Mouse (Mus musculus) MEL (cell line): Measurements from ENCODE around the gene Slc6a20b. TPM values are rescaled to one million over a fixed set of nuclear protein-coding genes. Genes with fewer than 3 reads are reported as not detected.

Source experiments
- DNase-seq: peaks from one replicate; pipeline ENCODE4 v3.0.0; 2011; ENCODE audit warnings: low read depth, low spot score
- H3K27ac ChIP-seq: 2 replicates; pipeline ENCODE4 v1.5.1; 2012; ENCODE audit warnings: low read depth, mild to moderate bottlenecking, control low read depth, low read length, moderate library complexity; ENCODE audit not compliant: control insufficient read depth
- H3K27me3 ChIP-seq, 2 experiments: fragments of 150-350 bp in 1 of 2; sonication (generic) in 1 of 2; 2 replicates each; pipeline ENCODE4 v1.6.1; 2012; ENCODE audit warnings: low read length in 2 of 2, mild to moderate bottlenecking in 2 of 2, improper control_type of control experiment in 1 of 2, moderate library complexity in 1 of 2; ENCODE audit not compliant: insufficient read depth in 2 of 2, control insufficient read depth in 1 of 2
- H3K36me3 ChIP-seq, 2 experiments: 2 replicates each; pipeline ENCODE4 v1.6.1; 2012 to 2014; ENCODE audit warnings: low read length in 2 of 2, improper control_type of control experiment in 1 of 2, inconsistent platforms in 1 of 2, mild to moderate bottlenecking in 1 of 2; ENCODE audit not compliant: insufficient read depth in 2 of 2, control insufficient read depth in 1 of 2
- H3K4me1 ChIP-seq, 2 experiments: fragments of 150-350 bp in 1 of 2; sonication (generic) in 1 of 2; 2 replicates each; pipeline ENCODE4 v1.6.1; 2012; ENCODE audit warnings: low read length in 2 of 2, improper control_type of control experiment in 1 of 2, mild to moderate bottlenecking in 1 of 2; ENCODE audit not compliant: insufficient read depth in 2 of 2, control insufficient read depth in 1 of 2
- H3K4me3 ChIP-seq, 2 experiments: fragments of 150-350 bp in 1 of 2; sonication (generic) in 1 of 2; 2 replicates each; pipeline ENCODE4 v1.5.1; 2012; ENCODE audit warnings: low read depth in 2 of 2, low read length in 2 of 2, mild to moderate bottlenecking in 2 of 2, moderate library complexity in 2 of 2, control low read depth in 1 of 2, improper control_type of control experiment in 1 of 2; ENCODE audit not compliant: control insufficient read depth in 1 of 2, insufficient read depth in 1 of 2
- H3K79me2 ChIP-seq: 2 replicates; pipeline ENCODE4 v1.6.1; 2012; ENCODE audit warnings: mild to moderate bottlenecking, low read length, moderate library complexity; ENCODE audit not compliant: control insufficient read depth, poor library complexity, insufficient read depth
- H3K9ac ChIP-seq: 2 replicates; pipeline ENCODE4 v1.6.1; 2012; ENCODE audit warnings: low read depth, mild to moderate bottlenecking, control low read depth, low read length, moderate library complexity; ENCODE audit not compliant: control insufficient read depth, poor library complexity, severe bottlenecking
- H3K9me3 ChIP-seq: fragments of 150-350 bp; sonication (generic); replicated peaks from 2 replicates; pipeline ENCODE4 v1.6.1; 2012; ENCODE audit warnings: mild to moderate bottlenecking, low read length, improper control_type of control experiment, moderate library complexity; ENCODE audit not compliant: insufficient read depth
- BHLHE40 ChIP-seq: IDR thresholded peaks from 2 replicates; pipeline ENCODE4 v1.6.1; 2012; ENCODE audit warnings: low read depth, mild to moderate bottlenecking, inconsistent platforms, low read length, improper control_type of control experiment, borderline replicate concordance
- CHD2 ChIP-seq: IDR thresholded peaks from 2 replicates; pipeline ENCODE4 v1.6.1; 2011; ENCODE audit warnings: low read length, improper control_type of control experiment
- CTCF ChIP-seq, 3 experiments: IDR thresholded peaks in 2 of 3; conservative IDR thresholded peaks in 1 of 3; 2 replicates each; pipeline ENCODE4 v1.5.1; 2011 to 2012; ENCODE audit warnings: low read length in 3 of 3, low read depth in 2 of 3, mild to moderate bottlenecking in 2 of 3, improper control_type of control experiment in 1 of 3, inconsistent platforms in 1 of 3, mixed read lengths in 1 of 3, moderate library complexity in 1 of 3; ENCODE audit not compliant: control insufficient read depth in 1 of 3, insufficient read depth in 1 of 3, poor library complexity in 1 of 3, severe bottlenecking in 1 of 3
- E2F4 ChIP-seq: IDR thresholded peaks from 2 replicates; pipeline ENCODE4 v1.6.1; 2011; ENCODE audit warnings: low read depth, low read length, improper control_type of control experiment, borderline replicate concordance
- EP300 ChIP-seq, 2 experiments: IDR thresholded peaks; 2 replicates each; pipeline ENCODE4 v1.6.1; 2011; ENCODE audit warnings: improper control_type of control experiment in 2 of 2, low read length in 2 of 2, low read depth in 1 of 2, mild to moderate bottlenecking in 1 of 2
- GATA1 ChIP-seq: IDR thresholded peaks from 2 replicates; pipeline ENCODE4 v1.6.1; 2011; ENCODE audit warnings: low read depth, low read length, improper control_type of control experiment
- HCFC1 ChIP-seq: IDR thresholded peaks from 2 replicates; pipeline ENCODE4 v1.6.1; 2012; ENCODE audit warnings: low read depth, mild to moderate bottlenecking, inconsistent platforms, low read length, improper control_type of control experiment, moderate library complexity
- JUND ChIP-seq: IDR thresholded peaks from 2 replicates; pipeline ENCODE4 v1.6.1; 2011; ENCODE audit warnings: low read depth, mild to moderate bottlenecking, improper control_type of control experiment, low read length
- KAT2A ChIP-seq: conservative IDR thresholded peaks from 2 replicates; pipeline ENCODE4 v1.6.1; 2012; ENCODE audit warnings: low read depth, low read length, improper control_type of control experiment, inconsistent platforms
- MAX ChIP-seq: IDR thresholded peaks from 2 replicates; pipeline ENCODE4 v1.6.1; 2011; ENCODE audit warnings: low read length, improper control_type of control experiment
- MAZ ChIP-seq: IDR thresholded peaks from 2 replicates; pipeline ENCODE4 v1.6.1; 2012; ENCODE audit warnings: low read depth, mild to moderate bottlenecking, inconsistent platforms, low read length, improper control_type of control experiment
- MXI1 ChIP-seq: IDR thresholded peaks from 2 replicates; pipeline ENCODE4 v1.6.1; 2011; ENCODE audit warnings: mild to moderate bottlenecking, low read depth, low read length, improper control_type of control experiment
- MYB ChIP-seq: IDR thresholded peaks from 2 replicates; pipeline ENCODE4 v1.6.1; 2011; ENCODE audit warnings: mild to moderate bottlenecking, low read depth, low read length, improper control_type of control experiment
- MYC ChIP-seq: IDR thresholded peaks from 2 replicates; pipeline ENCODE4 v1.6.1; 2011; ENCODE audit warnings: low read depth, mild to moderate bottlenecking, low read length, improper control_type of control experiment, moderate library complexity
- NELFE ChIP-seq: IDR thresholded peaks from 2 replicates; pipeline ENCODE4 v1.6.1; 2011; ENCODE audit warnings: low read depth, low read length, improper control_type of control experiment
- POLR2A ChIP-seq, 2 experiments: IDR thresholded peaks; 2 replicates each; pipeline ENCODE4 v1.6.1; 2011 to 2012; ENCODE audit warnings: low read length in 2 of 2, mild to moderate bottlenecking in 2 of 2, control low read depth in 1 of 2, improper control_type of control experiment in 1 of 2, low read depth in 1 of 2, moderate library complexity in 1 of 2; ENCODE audit not compliant: control insufficient read depth in 1 of 2, insufficient read depth in 1 of 2, poor library complexity in 1 of 2
- POLR2AphosphoS2 ChIP-seq: IDR thresholded peaks from 2 replicates; pipeline ENCODE4 v1.6.1; 2011; ENCODE audit warnings: low read length, improper control_type of control experiment
- POLR2AphosphoS5 ChIP-seq: IDR thresholded peaks from 2 replicates; pipeline ENCODE4 v1.6.1; 2012; ENCODE audit warnings: low read depth, borderline replicate concordance, mild to moderate bottlenecking, inconsistent platforms, low read length, moderate library complexity, mixed read lengths
- RAD21 ChIP-seq: IDR thresholded peaks from 2 replicates; pipeline ENCODE4 v1.6.1; 2011; ENCODE audit warnings: mild to moderate bottlenecking, low read depth, low read length, improper control_type of control experiment
- RCOR1 ChIP-seq: IDR thresholded peaks from 2 replicates; pipeline ENCODE4 v1.6.1; 2012; ENCODE audit warnings: low read depth, mild to moderate bottlenecking, inconsistent platforms, low read length, improper control_type of control experiment
- SIN3A ChIP-seq: IDR thresholded peaks from 2 replicates; pipeline ENCODE4 v1.6.1; 2012; ENCODE audit warnings: low read length, improper control_type of control experiment, inconsistent platforms
- SMC3 ChIP-seq: IDR thresholded peaks from 2 replicates; pipeline ENCODE4 v1.6.1; 2011; ENCODE audit warnings: low read depth, low read length, improper control_type of control experiment
- TBP ChIP-seq: IDR thresholded peaks from 2 replicates; pipeline ENCODE4 v1.8.0; 2011; ENCODE audit warnings: low read depth, low read length, improper control_type of control experiment
- TCF12 ChIP-seq: IDR thresholded peaks from 2 replicates; pipeline ENCODE4 v1.6.1; 2014; ENCODE audit warnings: low read depth, mild to moderate bottlenecking, inconsistent platforms, low read length, improper control_type of control experiment, moderate library complexity
- USF1 ChIP-seq: IDR thresholded peaks from 2 replicates; pipeline ENCODE4 v1.6.1; 2014; ENCODE audit warnings: low read depth, mild to moderate bottlenecking, inconsistent platforms, low read length, improper control_type of control experiment, moderate library complexity
- USF2 ChIP-seq, 2 experiments: IDR thresholded peaks; 2 replicates each; pipeline ENCODE4 v1.6.1; 2011 to 2012; ENCODE audit warnings: improper control_type of control experiment in 2 of 2, low read length in 2 of 2, borderline replicate concordance in 1 of 2, inconsistent platforms in 1 of 2, low read depth in 1 of 2, mild to moderate bottlenecking in 1 of 2; ENCODE audit not compliant: insufficient read depth in 1 of 2
- ZKSCAN1 ChIP-seq: IDR thresholded peaks from 2 replicates; pipeline ENCODE4 v1.6.1; 2012; ENCODE audit warnings: low read depth, mild to moderate bottlenecking, inconsistent platforms, low read length, improper control_type of control experiment, moderate library complexity
- ZMIZ1 ChIP-seq: IDR thresholded peaks from 2 replicates; pipeline ENCODE4 v1.6.1; 2012; ENCODE audit warnings: low read depth, mild to moderate bottlenecking, inconsistent platforms, low read length, improper control_type of control experiment, moderate library complexity
- ZNF384 ChIP-seq: IDR thresholded peaks from 2 replicates; pipeline ENCODE4 v1.6.1; 2012; ENCODE audit warnings: low read depth, mild to moderate bottlenecking, inconsistent platforms, low read length, improper control_type of control experiment
- polyA plus RNA-seq, 2 experiments: library from polyadenylated mRNA; stranded (reverse) in 1 of 2; unstranded in 1 of 2; fragments of >175 nt in 1 of 2; fragments of >200 nt in 1 of 2; gene quantifications; 2 replicates each; pipeline versions ENCODE4 v1.2.1 to v1.2.4; 2012; ENCODE audit warnings: low replicate concordance in 2 of 2, low read depth in 1 of 2; ENCODE audit not compliant: insufficient read length in 2 of 2, insufficient read depth in 1 of 2, missing spikeins in 1 of 2
- total RNA-seq: library from RNA; depleted of rRNA; stranded (reverse); fragments of 300-350 nt; gene quantifications from 2 replicates; pipeline ENCODE4 v1.2.3, GENCODE M21; 2012

The Slc6a20b gene
- total and polyA plus RNA-seq, 3 experiments: 0.01 to 0.35 TPM; not detected in 1

- Histone ChIP-seq H3K4me3 (no peak overlapping the region), H3K27me3 (no peaks in the 10 kb centered on the region; a peak in 2 of 4 replicates), H3K9me3 (no peaks in the 10 kb centered on the region), H3K79me2 (no peaks in the 10 kb centered on the region), H3K4me1 (no peaks in the 10 kb centered on the region; a peak in 1 of 4 replicates), H3K36me3 (no peaks in the 10 kb centered on the region), H3K27ac (no peak overlapping the region), H3K9ac (no peak overlapping the region)
- DNase-seq: no peak
- TF ChIP-seq ZMIZ1 (no peak), RCOR1 (no peak), MAX (no peak), TBP (no peak), KAT2A (no peak), MYB (no peak), BHLHE40 (no peak), SMC3 (no peak), RAD21 (no peak), POLR2A (IDR thresholded peaks at IDR 0.05; ENCODE audit: control insufficient read depth in 1 of 2, insufficient read depth in 1 of 2, low read depth in 1 of 2, low read length in 2 of 2, poor library complexity in 1 of 2) (no peak), MXI1 (no peak), CHD2 (no peak), USF1 (no peak), USF2 (IDR thresholded peaks at IDR 0.05; ENCODE audit: borderline replicate concordance in 1 of 2, insufficient read depth in 1 of 2, low read depth in 1 of 2, low read length in 2 of 2) (no peak)
Measured at GRCm38 (mm10) chr9:123632993-123633392, 628 bp upstream of the Slc6a20b start.

- Histone ChIP-seq H3K4me1 (no peaks in the 10 kb centered on the region; a peak in 1 of 4 replicates), H3K79me2 (no peaks in the 10 kb centered on the region), H3K27ac (no peak overlapping the region), H3K9ac (no peak overlapping the region), H3K27me3 (no peaks in the 10 kb centered on the region; a peak in 2 of 4 replicates), H3K36me3 (no peaks in the 10 kb centered on the region), H3K9me3 (no peaks in the 10 kb centered on the region), H3K4me3 (no peak overlapping the region)
- TF ChIP-seq USF1 (no peak), ZKSCAN1 (no peak), CHD2 (no peak), ZNF384 (no peak), MAX (no peak), NELFE (no peak), MYB (no peak)
- no peak for DNase-seq
Measured at GRCm38 (mm10) chr9:123631666-123632065, 699 bp downstream of the Slc6a20b start.

- Histone ChIP-seq H3K4me3 (no peak overlapping the region), H3K79me2 (no peaks in the 10 kb centered on the region), H3K36me3 (no peaks in the 10 kb centered on the region), H3K9ac (no peak overlapping the region), H3K9me3 (no peaks in the 10 kb centered on the region), H3K27ac (no peak overlapping the region), H3K4me1 (no peaks in the 10 kb centered on the region; a peak in 1 of 4 replicates), H3K27me3 (no peaks in the 10 kb centered on the region)
- no peak for DNase-seq
- TF ChIP-seq POLR2AphosphoS5 (no peak), CTCF (IDR thresholded peaks at IDR 0.05 in 2 of 3, conservative IDR thresholded peaks at IDR 0.05 in 1 of 3; ENCODE audit: control insufficient read depth in 1 of 3, insufficient read depth in 1 of 3, low read depth in 2 of 3, low read length in 3 of 3, poor library complexity in 1 of 3, severe bottlenecking in 1 of 3) (no peak), TCF12 (no peak), HCFC1 (no peak), GATA1 (no peak), SIN3A (no peak), JUND (no peak), SMC3 (no peak), EP300 (IDR thresholded peaks at IDR 0.05; ENCODE audit: low read depth in 1 of 2, low read length in 2 of 2) (no peak), MYC (no peak), POLR2AphosphoS2 (no peak), MAZ (no peak), CHD2 (no peak), ZNF384 (no peak), E2F4 (no peak), RCOR1 (no peak), USF1 (no peak)
Measured at GRCm38 (mm10) chr9:123625821-123626220, 6.5 kb downstream of the Slc6a20b start.
